Mouse (Mus musculus) urinary bladder, postnatal 0 days (tissue): ENCODE results near the gene Exosc9. TPM values are rescaled to one million over a fixed set of nuclear protein-coding genes. Genes with fewer than 3 reads are reported as not detected.

Experiments used
- polyA plus RNA-seq: library from polyadenylated mRNA; unstranded; fragments of >200 nt; fragmentation: Nextera tagmentation; extraction: Ambion mirVana; gene quantifications from 2 replicates; pipeline ENCODE4 v1.2.1, GENCODE M21; 2015

Exosc9 gene
- 36.9 and 37.1 TPM in 2 replicates for polyA plus RNA-seq

DNA sequence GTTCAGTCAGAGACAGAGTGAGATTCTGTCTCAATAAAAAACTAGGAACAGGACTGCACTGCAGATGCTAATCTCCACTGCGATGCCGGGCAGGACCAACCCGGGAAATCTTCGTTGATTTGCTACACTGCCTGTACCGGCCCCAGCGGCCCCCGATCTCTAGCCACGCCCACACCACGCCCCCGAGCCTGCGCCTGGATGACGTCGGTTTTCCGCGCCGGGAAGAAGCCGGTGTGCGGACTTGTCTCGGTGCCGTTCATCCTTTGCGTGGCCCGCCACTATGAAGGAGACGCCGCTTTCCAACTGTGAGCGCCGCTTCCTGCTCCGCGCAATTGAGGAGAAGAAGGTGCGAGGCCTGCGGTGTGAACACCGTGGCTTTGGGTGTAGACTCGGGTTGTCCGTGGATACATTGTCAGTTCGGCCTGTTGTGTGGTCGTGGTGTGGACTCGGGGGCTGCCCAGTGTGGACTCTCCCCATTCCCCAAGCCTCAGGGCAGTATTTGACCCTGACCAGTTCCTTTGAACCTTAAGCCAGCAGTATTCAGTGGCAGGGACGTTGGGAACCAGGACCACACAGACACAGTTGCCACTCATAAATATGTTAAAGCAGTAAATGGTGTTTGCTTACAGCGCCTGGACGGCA lies at the start of gene Exosc9:
Gene Exosc9, plus strand, starts transcription at position 201 of the 642 bp plus-strand sequence.

DNA sequence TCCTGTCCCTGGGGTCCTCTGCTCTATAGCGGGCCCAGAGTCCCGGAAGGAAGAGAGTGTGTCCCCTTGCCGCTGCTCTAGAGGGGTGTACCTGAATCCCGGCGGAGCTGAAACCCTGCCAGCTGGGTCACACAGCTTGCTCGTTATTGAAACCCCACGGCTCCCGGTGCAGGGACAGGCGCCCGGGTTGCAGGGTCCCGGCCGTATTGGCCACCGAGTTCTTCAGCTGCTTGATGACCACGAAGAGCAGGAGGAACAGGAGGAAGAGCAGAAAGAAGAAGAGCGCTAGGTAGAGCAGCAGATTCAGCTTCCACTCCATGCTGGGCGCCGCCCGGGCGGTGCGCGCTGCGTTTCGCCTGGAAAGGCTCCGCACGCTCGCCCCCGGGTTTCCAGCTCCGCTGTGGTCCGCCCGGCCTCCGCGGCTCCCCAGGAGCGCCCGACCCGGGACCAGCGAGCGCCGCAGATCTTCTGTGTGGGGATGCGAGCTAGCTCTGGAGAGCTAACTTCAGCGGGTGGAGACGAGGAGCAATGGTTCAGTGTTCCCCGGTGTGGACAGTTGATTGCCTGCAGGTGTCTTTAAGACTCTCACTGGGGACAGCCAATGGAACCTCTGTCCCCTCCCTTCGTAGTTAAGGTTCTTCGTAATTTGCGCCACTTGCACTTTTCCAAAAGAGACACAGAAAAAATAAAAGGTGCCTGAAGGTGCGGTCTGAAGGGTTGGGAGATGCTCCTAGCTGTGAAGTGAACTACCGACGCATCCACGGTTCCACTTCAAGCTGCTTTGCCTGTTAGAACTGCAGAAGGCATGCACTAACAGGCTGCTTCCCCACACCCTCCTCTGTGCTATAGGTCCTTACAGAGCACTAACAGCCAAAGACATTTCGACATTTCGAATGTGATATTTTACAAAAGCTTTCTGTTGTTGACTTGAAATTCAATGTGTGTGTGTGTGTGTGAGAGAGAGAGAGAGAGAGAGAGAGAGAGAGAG lies 31.0 kb upstream of the Exosc9 start, which contains the start of gene Gm11549:
Gene Gm11549, minus strand, starts transcription at position 741 of the 988 bp plus-strand sequence.

DNA sequence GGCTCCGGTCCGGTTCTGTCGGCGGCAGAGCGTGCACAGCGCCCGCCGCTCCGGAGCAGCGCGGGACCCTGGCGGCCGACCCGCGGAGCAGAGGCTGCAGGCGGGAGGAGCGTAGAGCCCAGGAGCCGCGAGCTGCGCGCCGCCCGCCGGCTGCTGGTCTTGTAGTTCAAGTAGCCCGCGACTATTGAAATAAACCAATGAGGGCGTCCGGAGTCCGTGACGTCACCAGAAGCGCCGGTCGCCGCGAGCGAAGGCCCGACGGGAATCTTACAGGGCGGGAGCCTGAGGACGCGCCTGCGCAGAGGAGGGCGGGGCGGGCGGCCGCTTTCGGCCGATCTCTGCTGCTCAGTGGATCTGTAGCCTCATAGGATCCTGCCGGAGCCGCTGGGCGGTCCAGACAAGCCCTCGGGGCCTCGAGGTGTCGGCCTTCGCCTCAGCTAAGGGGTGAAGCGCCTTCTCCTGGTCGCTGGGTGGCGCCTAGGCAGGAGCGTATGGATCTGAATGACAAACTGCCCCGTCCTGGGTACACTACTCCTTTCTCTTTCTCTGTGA lies 19.5 kb downstream of the Exosc9 start, which contains the start of gene Ccna2:
Gene Ccna2, minus strand, starts transcription at position 324 of the 552 bp plus-strand sequence.

DNA sequence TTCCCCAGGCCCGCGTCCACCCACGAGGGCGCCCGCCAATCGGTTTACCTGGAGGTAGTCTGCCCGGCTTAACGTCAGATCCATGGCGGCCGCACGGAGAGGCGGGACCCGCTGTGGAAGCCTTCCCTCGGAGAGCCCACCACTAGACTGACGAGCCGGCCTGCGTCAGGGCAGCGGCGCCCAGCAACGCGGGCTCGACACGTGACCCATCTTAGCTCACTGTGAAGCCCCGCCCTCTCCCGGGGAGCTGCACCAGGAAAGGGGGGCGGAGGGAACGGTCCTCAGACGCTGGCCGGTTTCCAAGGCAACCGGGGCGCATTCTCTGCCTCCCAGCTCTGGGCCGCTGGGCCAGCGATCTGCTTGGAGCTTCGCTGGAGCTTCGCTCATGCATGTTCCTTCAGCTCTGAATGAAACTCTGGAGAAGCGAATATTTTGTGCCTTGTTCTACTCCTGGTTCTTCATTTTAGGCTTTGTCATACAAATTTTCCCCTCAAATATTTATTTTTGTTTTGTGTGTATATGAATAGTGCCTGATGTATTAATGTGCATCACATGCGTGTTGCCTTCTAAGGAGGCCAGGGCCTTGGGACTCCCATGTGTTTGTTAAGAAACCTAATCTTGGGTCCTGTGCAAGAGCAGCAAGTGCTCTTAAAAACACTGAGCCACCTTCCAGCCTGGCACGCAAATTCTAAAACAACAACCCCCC lies 60.9 kb downstream of the Exosc9 start, which contains the start of gene Bbs7:
Gene Bbs7, minus strand, starts transcription at position 276 of the 706 bp plus-strand sequence.

Other genes with a start within 250 kb of the Exosc9 start
- gene Anxa5, start 76.7 kb upstream of the Exosc9 start, polyA plus RNA-seq = 354 and 365 TPM in 2 replicates
- 4.1 and 4.3 TPM in 2 replicates for gene 1810062G17Rik, start 76.7 kb upstream of the Exosc9 start, polyA plus RNA-seq
- 0.08 and 0.23 TPM in 2 replicates for gene Gm11549, start 30.8 kb upstream of the Exosc9 start, polyA plus RNA-seq
- gene Ccna2, start 19.5 kb downstream of the Exosc9 start, polyA plus RNA-seq = 27.6 and 45.0 TPM in 2 replicates
- 5.2 and 5.4 TPM in 2 replicates for gene Bbs7, start 60.9 kb downstream of the Exosc9 start, polyA plus RNA-seq
- gene Trpc3, start 137.6 kb downstream of the Exosc9 start, polyA plus RNA-seq = 1.4 and 1.8 TPM in 2 replicates